Mouse (Mus musculus) forebrain, embryonic 12.5 days (tissue): ENCODE results near the gene Psrc1. TPM values are rescaled to one million over a fixed set of nuclear protein-coding genes. Genes with fewer than 3 reads are reported as not detected.

Experiments used
- ATAC-seq: fragments of 200-750 bp; cut with Nextera tagmentation; 2 replicates; pipeline ENCODE4 v1.8.0; 2017; ENCODE audit warnings: moderate TSS enrichment; ENCODE audit not compliant: low FRiP score
- H3K27ac ChIP-seq: fragments of 300-500 bp; sonication (generic); 2 replicates; pipeline ENCODE4 v1.5.1; 2016; ENCODE audit warnings: mild to moderate bottlenecking
- H3K27me3 ChIP-seq: fragments of 300-500 bp; sonication (generic); 2 replicates; pipeline ENCODE4 v1.6.1; 2016; ENCODE audit warnings: mild to moderate bottlenecking
- H3K36me3 ChIP-seq: fragments of 300-500 bp; sonication (generic); replicated peaks from 2 replicates; pipeline ENCODE4 v1.6.1; 2016; ENCODE audit warnings: mild to moderate bottlenecking
- H3K4me1 ChIP-seq: fragments of 300-500 bp; sonication (generic); 2 replicates; pipeline ENCODE4 v1.6.1; 2016
- H3K4me2 ChIP-seq: fragments of 300-500 bp; sonication (generic); 2 replicates; pipeline ENCODE4 v1.6.1; 2016; ENCODE audit warnings: mild to moderate bottlenecking, moderate library complexity
- H3K4me3 ChIP-seq: fragments of 300-500 bp; sonication (generic); replicated peaks from 2 replicates; pipeline ENCODE4 v1.5.1; 2016; ENCODE audit warnings: mild to moderate bottlenecking
- H3K9ac ChIP-seq: fragments of 300-500 bp; sonication (generic); 2 replicates; pipeline ENCODE4 v1.6.1; 2016; ENCODE audit warnings: mild to moderate bottlenecking
- H3K9me3 ChIP-seq: fragments of 300-500 bp; sonication (generic); 2 replicates; pipeline ENCODE4 v1.6.1; 2016
- WGBS: fragments of 180-500 bp; shearing (Covaris S2); methylation state at CpG from one replicate; pipeline ENCODE4 v1.1.7; 2016; 5-methylcytosine and 5-hydroxymethylcytosine counted together
- polyA plus RNA-seq: library from polyadenylated mRNA; unstranded; fragments of >200 nt; fragmentation: Nextera tagmentation; extraction: Ambion mirVana; gene quantifications from 2 replicates; pipeline ENCODE4 v1.2.1, GENCODE M21; 2016

Gene Psrc1
- polyA plus RNA-seq, 1 experiment from 2014 or later, result 83.1 TPM

- Histone ChIP-seq H3K4me2 (no peak overlapping the region), H3K9me3 (no peaks in the 10 kb centered on the region), H3K27ac (no peak overlapping the region), H3K9ac (peak overlapping the region; percentile 7; the same call in 1 of the 2 replicates), H3K27me3 (0 out of 2 replicates have a peak, but pooled peaks cover 2% of the 10 kb centered on the region), H3K4me1 (peaks cover 18% of the 10 kb centered on the region), H3K36me3 (peaks cover 63% of the 10 kb centered on the region), H3K4me3 (no peak overlapping the region)
- WGBS, result 53% methylated on average over 15 of the region's 15 CpGs
- ATAC-seq, result no peak
These were observed 9.2 kb downstream of the Psrc1 start for GRCm38 (mm10) chr3:108392793-108393192.

GRCm38 (mm10) chr3:108398281-108398680, 14.6 kb downstream of the Psrc1 start:
- ATAC-seq, result no peak
- no peak overlapping the region for H3K27ac ChIP-seq
- H3K4me3 ChIP-seq, result no peak overlapping the region
- H3K27me3 ChIP-seq, result 0 out of 2 replicates have a peak, but pooled peaks cover 2% of the 10 kb centered on the region
- H3K4me1 ChIP-seq, result peaks cover 13% of the 10 kb centered on the region
- 92% methylated on average over 9 of the region's 9 CpGs for WGBS
- H3K36me3 ChIP-seq, result peaks cover 98% of the 10 kb centered on the region
- H3K4me2 ChIP-seq, result no peak overlapping the region
- no peaks in the 10 kb centered on the region for H3K9me3 ChIP-seq
- H3K9ac ChIP-seq, result no peak overlapping the region

DNA sequence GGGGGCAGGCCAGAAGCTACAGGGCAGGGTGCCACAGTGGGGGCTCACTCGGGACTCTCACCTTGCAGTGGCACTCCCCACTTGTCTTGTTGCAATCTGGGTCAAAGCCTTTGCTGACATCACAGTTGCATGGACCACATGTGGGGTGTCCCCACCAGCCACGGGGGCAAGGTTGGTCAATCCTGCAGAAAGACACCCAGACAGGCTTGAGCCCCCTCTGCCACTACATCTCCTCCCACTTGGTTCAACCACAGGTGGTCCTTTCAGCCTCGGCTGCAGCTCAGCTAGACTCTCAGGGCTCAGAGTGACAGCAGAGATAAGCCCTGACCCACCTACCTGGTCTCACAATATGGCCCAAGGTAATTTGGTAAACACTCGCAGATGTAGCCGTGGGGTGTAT, 16.8 kb downstream of the Psrc1 start:
- no peak overlapping the region for H3K27ac ChIP-seq
- H3K4me1 ChIP-seq, result peaks cover 20% of the 10 kb centered on the region
- no peak overlapping the region for H3K9ac ChIP-seq
- no peaks in the 10 kb centered on the region for H3K27me3 ChIP-seq
- H3K36me3 ChIP-seq, result peaks cover 91% of the 10 kb centered on the region
- H3K4me3 ChIP-seq, result no peak overlapping the region
- H3K9me3 ChIP-seq, result no peaks in the 10 kb centered on the region
- no peak overlapping the region for H3K4me2 ChIP-seq
- WGBS, result 89% methylated on average over 5 of the region's 5 CpGs
- ATAC-seq, result no peak

- H3K9ac ChIP-seq, result no peak overlapping the region; the same call in 1 of the 2 replicates
- H3K9me3 ChIP-seq, result no peaks in the 10 kb centered on the region
- H3K4me2 ChIP-seq, result no peak overlapping the region
- no peaks in the 10 kb centered on the region for H3K27me3 ChIP-seq
- H3K27ac ChIP-seq, result peak overlapping the region; percentile 15; the same call in 1 of the 2 replicates
- peaks cover 88% of the 10 kb centered on the region for H3K36me3 ChIP-seq
- no peak overlapping the region for H3K4me3 ChIP-seq
- peak; percentile 89 for ATAC-seq
- whole genome bisulfite sequencing, result 36% methylated on average over 22 of the region's 22 CpGs
- peaks cover 34% of the 10 kb centered on the region for H3K4me1 ChIP-seq
These were observed 18.3 kb downstream of the Psrc1 start for GRCm38 (mm10) chr3:108401692-108402527.

- H3K9ac ChIP-seq, result no peak overlapping the region
- peaks cover 38% of the 10 kb centered on the region for H3K4me1 ChIP-seq
- ATAC-seq, result no peak
- H3K27ac ChIP-seq, result peak overlapping the region; percentile 15; the same call in 1 of the 2 replicates
- H3K36me3 ChIP-seq, result peaks cover 88% of the 10 kb centered on the region
- WGBS, result 89% methylated on average over 15 of the region's 15 CpGs
- H3K27me3 ChIP-seq, result no peaks in the 10 kb centered on the region
- H3K9me3 ChIP-seq, result no peaks in the 10 kb centered on the region
- H3K4me2 ChIP-seq, result no peak overlapping the region
- no peak overlapping the region for H3K4me3 ChIP-seq
These were observed 18.9 kb downstream of the Psrc1 start for GRCm38 (mm10) chr3:108402528-108402920.

DNA sequence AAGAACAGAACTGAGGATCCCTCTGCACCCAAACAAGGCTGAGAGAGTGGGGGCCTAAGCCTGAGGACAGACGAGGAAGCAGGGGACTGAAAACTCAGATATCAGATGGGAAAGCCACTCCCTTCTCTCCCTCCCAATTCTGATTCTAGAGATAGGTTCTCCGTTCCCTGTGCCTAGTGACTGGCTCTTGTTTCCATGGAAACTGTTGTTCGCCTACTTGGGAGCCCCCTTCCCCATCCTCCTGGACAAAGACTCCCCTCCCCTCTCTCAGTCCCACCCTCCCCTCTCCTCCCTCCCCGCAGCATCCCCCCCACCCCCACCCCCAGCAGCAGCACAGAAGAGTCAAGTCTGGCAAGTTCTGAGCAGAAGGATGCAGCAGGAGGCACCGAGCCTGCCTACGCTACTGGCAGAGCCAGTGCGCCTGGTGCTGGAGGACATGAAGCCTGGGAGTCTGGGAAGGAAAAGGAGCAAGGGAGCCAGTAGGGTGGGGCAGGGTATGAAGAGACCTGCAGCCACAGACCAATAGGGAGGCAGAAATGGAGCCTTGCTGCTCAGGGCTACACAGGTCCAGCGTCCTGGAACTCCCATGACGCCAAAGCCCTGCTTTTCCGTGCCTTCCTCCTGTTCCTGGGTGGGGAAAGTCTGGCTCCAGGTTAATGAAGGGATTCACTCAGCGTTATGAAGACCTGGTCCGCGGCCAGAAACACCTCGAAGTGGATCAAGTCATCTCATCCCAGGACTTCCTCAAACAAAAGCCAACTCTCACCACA, 22.1 kb downstream of the Psrc1 start:
- peak overlapping the region; percentile 89 for H3K27ac ChIP-seq

DNA sequence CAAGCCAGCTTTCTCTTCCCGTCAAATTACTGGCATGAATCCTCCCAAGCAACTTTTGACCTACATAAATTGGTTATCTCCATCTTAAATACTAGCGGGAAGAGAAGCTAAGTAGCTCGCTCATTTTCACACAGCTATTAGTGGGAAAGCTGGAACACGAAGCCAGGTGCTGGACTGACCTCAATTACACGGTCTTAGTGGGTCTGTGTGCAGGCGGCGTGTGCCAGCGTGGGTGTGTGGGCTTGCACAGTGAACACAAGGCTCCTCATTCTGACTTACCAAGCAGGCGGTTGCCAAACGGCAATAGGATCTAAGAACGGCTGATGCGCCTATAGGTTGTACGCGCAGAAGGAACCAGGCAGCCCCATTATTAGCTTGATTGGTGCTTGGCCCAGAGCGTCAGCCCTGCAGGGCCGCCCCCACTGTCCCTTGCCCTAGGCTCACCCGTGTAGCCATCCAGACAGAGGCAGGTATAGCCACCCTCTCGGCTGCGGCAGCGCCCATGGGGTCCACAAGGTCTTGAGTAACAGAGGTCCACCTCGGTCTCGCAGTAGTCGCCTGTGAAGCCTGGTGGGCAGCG, 22.8 kb downstream of the Psrc1 start:
- H3K27ac ChIP-seq, result peak overlapping the region; percentile 89
- H3K9ac ChIP-seq, result peak overlapping the region; percentile 46; the same call in 1 of the 2 replicates
- H3K4me1 ChIP-seq, result peaks cover 73% of the 10 kb centered on the region
- 83% methylated on average over 24 of the region's 24 CpGs for WGBS
- ATAC-seq, result no peak
- H3K27me3 ChIP-seq, result no peaks in the 10 kb centered on the region
- 0 out of 2 replicates have a peak overlapping the region, but pooled peaks have one; percentile 36 for H3K4me2 ChIP-seq
- no peak overlapping the region for H3K4me3 ChIP-seq
- no peaks in the 10 kb centered on the region for H3K9me3 ChIP-seq
- H3K36me3 ChIP-seq, result peaks cover 71% of the 10 kb centered on the region

More for the DNA sequence above, 22.1 kb downstream of the Psrc1 start:
- Histone ChIP-seq H3K9me3 (no peaks in the 10 kb centered on the region), H3K4me3 (0 out of 2 replicates have a peak overlapping the region, but pooled peaks have one; percentile 7), H3K4me1 (peaks cover 67% of the 10 kb centered on the region), H3K36me3 (peaks cover 78% of the 10 kb centered on the region), H3K27me3 (no peaks in the 10 kb centered on the region), H3K4me2 (peak overlapping the region; percentile 36), H3K9ac (peak overlapping the region; percentile 46)
- peak; percentile 27; the same call in 1 of the 2 replicates for ATAC-seq
- 23% methylated on average over 14 of the region's 14 CpGs for WGBS

DNA sequence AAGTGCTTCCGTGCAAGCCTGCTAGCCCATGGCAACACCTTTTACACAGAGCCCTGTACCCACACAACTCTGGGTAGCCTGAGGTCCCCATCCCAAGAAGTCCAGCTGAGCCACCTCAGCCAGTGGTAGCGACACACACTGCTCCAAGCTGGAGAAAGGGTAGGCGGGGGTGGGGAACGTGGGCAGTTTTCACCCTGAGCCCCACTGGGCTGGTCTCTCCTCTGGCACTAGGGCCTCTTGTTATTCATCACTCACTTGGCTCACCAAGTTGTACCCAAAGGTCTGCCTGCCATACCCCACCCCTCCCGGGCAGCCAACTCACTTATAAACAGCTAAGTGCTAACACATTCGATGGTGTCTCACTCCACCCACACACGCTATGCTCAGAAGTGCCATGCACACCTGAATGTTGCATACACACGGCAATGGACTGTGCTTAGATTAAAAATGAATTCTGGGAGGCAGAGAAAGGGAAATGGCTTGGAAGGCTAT, 24.9 kb downstream of the Psrc1 start:
- 92% methylated on average over 8 of the region's 8 CpGs for whole genome bisulfite sequencing
- H3K27me3 ChIP-seq, result no peaks in the 10 kb centered on the region
- H3K27ac ChIP-seq, result no peak overlapping the region
- no peak overlapping the region for H3K4me3 ChIP-seq
- peaks cover 80% of the 10 kb centered on the region for H3K4me1 ChIP-seq
- H3K4me2 ChIP-seq, result no peak overlapping the region
- peaks cover 69% of the 10 kb centered on the region for H3K36me3 ChIP-seq
- ATAC-seq, result no peak
- H3K9ac ChIP-seq, result no peak overlapping the region
- peaks cover 13% of the 10 kb centered on the region for H3K9me3 ChIP-seq

GRCm38 (mm10) chr3:108409656-108410358, 26.2 kb downstream of the Psrc1 start:
- 32% methylated on average over 8 of the region's 8 CpGs for WGBS
- Histone ChIP-seq H3K9ac (peak overlapping the region; percentile 78), H3K27ac (peak overlapping the region; percentile 97), H3K4me2 (peak overlapping the region; percentile 78), H3K36me3 (peaks cover 69% of the 10 kb centered on the region), H3K4me3 (peak overlapping the region; percentile 35), H3K27me3 (no peaks in the 10 kb centered on the region), H3K9me3 (peaks cover 24% of the 10 kb centered on the region), H3K4me1 (peaks cover 81% of the 10 kb centered on the region)
- ATAC-seq, result peak; percentile 13

DNA sequence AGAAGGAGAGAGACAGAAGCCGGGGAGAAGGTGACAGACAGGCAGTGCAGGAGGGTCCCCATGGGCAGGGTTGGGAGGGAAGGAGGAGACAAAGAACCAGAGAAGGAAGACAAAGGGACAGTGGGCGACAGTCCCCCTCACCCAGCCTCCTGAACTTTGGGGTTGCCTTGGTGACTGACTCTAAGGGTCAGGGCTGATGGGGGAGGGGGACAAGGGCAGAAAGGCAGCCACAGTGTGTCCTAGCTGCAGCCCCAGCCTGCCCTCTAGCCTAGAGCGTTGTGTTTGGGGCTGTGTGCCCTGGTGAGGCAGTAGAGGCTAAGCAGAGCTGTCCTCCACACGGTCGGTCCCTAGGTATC, 26.7 kb downstream of the Psrc1 start:
- H3K9ac ChIP-seq, result peak overlapping the region; percentile 78
- H3K9me3 ChIP-seq, result peaks cover 24% of the 10 kb centered on the region
- peak overlapping the region; percentile 97 for H3K27ac ChIP-seq
- H3K4me2 ChIP-seq, result peak overlapping the region; percentile 78
- no peaks in the 10 kb centered on the region for H3K27me3 ChIP-seq
- 5% methylated on average over 5 of the region's 5 CpGs for whole genome bisulfite sequencing
- peak overlapping the region; percentile 35 for H3K4me3 ChIP-seq
- H3K36me3 ChIP-seq, result peaks cover 69% of the 10 kb centered on the region
- peaks cover 81% of the 10 kb centered on the region for H3K4me1 ChIP-seq
- peak; percentile 27 for ATAC-seq

- Histone ChIP-seq H3K27ac (peak overlapping the region; percentile 97), H3K9ac (peak overlapping the region; percentile 78), H3K27me3 (0 out of 2 replicates have a peak, but pooled peaks cover under 1% of the 10 kb centered on the region), H3K4me1 (peaks cover 74% of the 10 kb centered on the region), H3K4me2 (peak overlapping the region; percentile 78), H3K4me3 (peak overlapping the region; percentile 35), H3K9me3 (peaks cover 24% of the 10 kb centered on the region), H3K36me3 (peaks cover 64% of the 10 kb centered on the region)
- ATAC-seq, result 0 out of 2 replicates have a peak, but pooled peaks have one; percentile 0
- 17% methylated on average over 5 of the region's 5 CpGs for WGBS
These were observed 27.6 kb downstream of the Psrc1 start for GRCm38 (mm10) chr3:108411026-108411753.
